Mouse (Mus musculus): ENCODE data around the gene Zfp511.
A peak's percentile ranks its signal among the peaks of the same experiment; 100 is the strongest.

The Zfp511 gene

DNA sequence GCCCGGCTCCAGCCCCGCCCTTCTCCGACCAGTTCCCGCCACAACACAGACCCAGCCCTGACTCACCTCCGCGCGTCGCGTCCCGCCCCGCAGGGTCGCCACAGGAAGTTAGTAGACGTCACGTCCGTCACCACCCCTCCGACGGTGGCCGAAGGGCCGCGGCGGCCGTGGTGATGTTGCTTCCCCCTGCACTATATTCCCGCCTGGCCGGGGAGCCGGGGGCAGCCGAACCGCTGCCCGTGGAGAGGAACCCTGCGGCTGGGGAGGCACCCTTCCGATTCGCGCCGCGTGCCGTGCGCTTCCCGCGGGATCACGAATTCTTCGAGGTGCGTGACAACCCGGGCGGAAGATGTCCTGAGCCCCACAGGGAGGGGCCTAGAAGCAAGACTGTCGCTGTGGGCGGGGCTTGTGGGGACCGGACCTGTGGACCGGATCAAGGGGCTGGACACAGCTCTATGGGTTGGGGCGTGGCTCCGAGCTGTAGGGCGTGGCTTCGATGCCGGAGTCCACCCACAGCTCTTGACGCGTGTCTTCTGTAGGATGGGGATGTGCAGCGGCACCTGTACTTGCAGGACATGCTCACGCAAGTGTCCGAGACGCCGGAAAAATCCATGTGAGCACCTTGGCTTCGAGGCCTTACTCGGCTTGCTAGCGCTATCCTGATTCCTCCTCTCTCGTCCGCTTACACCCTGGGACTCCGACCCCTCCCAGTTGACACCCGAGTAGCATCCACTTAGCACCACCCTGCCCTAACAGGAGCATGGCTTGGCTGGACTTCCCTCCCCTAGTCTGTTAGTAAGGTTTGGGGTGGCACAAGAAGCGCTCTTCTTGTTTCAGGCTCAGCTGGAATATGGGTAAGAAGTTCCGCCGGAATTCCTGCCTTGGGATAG is at the start of gene Zfp511, which contains the start of gene Tubgcp2:
Gene Zfp511 (plus strand): TSS at position 111 of the 890 bp plus-strand sequence.
Gene Tubgcp2 (minus strand): TSS at position 389 of the 890 bp plus-strand sequence.
- ATAC-seq (ENCODE audit: low TSS enrichment), result peak; percentile 96

DNA sequence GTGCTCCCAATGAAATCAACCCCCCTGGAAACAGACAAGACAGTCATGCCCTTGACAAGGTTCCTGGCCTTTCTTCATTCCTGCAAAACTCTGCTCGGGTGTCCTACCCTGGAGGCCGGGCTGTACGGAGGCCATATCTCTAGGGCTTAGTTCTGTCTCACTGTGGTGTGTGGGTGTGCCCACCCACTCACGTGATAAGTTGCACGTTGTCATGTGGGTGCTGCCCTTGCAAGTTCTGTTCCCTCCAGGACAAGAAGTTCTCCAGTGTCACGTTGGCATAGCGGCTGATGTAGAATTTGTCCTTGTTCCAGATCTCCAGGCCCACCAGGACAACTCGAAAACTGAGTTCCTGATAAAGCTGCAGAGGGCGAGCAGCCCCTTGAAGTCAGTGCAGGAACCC is 47.9 kb upstream of the Zfp511 start:
- ATAC-seq (ENCODE audit: low TSS enrichment), result no peak

DNA sequence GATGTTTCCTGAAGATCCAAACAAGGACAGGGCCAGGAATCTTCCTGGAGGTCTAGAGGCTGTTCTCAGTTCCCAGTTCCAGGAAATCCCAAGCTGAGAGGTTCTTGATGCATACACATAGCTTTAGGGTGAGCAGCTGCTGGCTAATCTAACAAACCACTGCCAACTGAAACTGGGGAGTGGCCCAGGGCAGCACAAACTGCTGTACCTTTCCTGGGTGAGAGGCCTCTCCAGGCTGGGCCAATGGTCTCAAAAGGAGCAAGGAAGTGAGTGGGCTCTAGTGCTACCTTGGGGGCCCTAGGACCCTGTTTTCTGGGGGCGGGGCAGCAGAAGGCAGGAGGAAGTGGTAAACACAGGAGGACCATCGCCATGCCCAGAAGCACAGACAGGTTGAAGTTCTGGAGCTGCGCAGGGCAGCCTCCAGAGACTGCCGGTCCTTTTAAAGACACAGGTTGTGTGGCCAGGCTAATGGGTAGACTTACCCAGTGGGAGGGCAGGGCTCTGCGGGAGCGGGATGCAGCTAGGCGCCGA is 45.3 kb upstream of the Zfp511 start:
- ATAC-seq (ENCODE audit: low TSS enrichment), result no peak

DNA sequence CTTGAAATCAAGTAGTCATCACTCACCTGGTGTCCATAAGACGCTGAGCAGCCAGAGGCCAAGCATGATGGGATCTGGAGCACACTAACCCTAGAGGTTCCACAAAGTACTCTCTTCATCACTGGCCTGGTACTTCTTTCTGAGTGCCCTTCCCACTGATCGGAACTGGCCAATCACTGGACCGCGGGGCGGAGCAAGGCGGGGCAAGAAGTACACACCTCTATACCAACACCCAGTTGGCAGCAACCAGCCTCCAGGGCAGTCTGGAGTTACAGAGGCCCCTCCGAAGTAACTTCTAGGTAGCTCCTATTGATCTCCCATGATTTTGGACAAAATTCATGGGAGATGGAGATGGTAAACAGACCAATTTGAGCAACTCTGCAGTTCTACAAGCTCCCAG is 43.8 kb upstream of the Zfp511 start, which contains the start of gene Adam8:
Gene Adam8 (minus strand): TSS at position 157 of the 400 bp plus-strand sequence.
- ATAC-seq (ENCODE audit: low TSS enrichment), result no peak

DNA sequence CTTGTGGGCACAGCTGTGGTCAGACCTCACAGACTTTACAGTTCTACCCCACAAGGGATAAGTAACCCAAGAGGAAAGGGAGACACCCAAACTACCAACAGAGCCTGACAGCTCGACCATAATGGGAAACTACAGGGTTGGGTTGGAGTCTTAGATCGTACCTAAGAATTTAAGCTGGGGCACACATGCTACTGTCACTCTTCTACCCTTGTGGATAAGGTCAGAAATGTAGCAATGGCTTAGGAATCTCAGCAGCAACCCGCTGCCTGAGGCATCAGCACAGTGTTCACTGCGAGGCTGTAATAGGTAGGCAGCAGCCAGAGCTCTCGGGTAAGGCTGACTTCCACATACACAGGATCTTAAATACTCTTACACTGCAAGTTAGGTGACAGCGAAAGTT is 42.7 kb upstream of the Zfp511 start:
- ATAC-seq (ENCODE audit: low TSS enrichment), result no peak

DNA sequence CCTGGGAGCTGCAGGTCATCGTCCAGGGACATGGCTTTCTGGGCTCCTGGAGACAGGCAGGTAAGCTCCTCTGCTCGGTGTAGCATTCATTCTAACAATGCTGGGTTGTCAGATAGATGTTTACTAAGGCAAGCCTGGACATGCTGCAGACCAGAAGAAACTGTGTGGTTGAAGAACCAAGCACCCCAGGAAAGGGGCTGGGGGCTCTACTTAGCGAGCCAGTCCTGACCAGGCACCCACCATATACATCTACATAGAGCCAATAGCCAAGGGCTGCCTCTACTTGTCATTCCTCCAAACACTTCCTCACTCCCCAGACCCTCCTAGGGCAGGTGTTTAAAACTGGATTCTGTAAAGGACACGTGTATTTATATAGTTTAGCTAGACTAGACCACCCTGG is 42.0 kb upstream of the Zfp511 start:
- no peak for ATAC-seq (ENCODE audit: low TSS enrichment)

DNA sequence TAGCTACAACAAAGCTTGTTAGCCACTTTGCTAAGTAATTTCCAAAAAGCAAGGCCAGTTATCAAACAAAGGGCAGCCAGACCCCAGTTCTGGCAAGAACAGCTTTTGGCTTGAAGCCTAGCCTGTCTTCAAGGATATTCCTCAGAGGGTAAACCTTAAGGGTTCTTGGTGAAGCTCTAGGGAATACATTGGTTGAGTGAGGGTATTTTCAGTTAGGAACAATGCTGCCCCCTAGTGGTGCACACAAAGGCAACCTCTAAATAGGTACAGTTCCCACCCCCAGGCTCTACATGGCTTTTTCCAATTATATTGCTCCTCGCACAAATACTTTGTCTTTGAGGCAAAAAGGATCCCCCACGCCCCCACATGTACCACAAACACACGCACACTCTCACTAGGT is 41.5 kb upstream of the Zfp511 start:
- ATAC-seq (ENCODE audit: low TSS enrichment), result peak; percentile 50

DNA sequence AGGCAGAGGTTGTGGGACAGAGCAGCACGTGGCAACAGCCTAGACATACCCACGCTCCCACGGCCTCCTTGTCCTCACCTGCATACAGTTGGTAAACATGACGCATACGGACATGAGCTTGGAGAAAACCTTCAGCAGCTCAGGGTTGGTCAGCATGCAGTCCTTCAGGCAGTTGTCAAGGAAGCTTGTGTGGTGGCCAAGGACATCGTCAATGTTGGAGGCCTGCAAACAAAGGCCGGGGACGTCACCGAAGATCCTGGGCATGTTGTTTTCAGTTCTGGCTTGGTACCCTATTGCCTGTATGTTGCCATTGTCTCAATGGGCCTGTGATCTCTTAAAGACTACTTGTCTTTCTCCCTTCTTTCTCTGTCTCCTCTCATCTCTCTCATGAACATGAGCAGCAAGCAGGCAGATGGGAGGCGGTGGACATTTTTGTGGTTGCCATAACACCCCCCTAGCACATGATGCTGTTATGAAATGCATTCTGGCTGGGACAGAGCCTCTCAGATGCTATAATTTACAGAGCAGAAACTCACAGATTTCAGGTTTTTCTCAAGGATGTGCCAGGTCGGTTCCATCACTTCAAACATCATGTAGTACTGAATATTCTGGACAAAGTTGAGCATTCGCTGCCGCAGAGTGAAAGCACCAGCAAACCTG is 37.4 kb upstream of the Zfp511 start:
- peak; percentile 75 for ATAC-seq (ENCODE audit: low TSS enrichment)

DNA sequence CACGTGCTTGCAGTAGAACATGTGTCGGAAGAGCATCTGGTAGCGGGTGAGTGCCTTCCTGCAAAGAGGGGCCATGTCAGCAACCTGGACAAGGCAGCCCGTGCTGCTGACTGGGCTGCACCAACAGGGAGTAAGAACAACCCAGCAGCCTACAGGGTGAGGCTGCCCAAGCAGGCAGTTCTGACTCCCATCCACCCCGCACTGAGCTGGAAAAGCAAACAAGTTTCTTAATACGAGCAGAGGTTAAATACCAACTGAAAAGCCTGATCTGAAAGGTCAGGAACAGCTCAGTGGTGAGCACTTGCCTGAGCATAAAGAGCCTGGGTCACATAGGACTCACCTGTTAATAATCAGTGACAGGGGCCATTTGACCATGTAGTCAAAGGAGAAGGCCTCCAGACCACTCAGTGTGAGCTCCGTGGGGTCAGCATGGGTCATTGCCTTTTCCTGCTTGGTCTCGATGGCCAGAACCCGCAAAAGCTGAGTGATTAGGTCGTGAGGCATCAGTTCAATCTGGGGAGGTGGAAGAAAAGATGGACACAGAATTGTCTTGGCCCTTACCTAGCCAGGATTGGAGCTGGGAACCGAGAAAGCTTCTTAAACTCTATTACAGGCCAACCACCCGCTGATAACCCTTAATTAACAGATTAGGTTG is 35.0 kb upstream of the Zfp511 start:
- no peak for ATAC-seq (ENCODE audit: low TSS enrichment)

DNA sequence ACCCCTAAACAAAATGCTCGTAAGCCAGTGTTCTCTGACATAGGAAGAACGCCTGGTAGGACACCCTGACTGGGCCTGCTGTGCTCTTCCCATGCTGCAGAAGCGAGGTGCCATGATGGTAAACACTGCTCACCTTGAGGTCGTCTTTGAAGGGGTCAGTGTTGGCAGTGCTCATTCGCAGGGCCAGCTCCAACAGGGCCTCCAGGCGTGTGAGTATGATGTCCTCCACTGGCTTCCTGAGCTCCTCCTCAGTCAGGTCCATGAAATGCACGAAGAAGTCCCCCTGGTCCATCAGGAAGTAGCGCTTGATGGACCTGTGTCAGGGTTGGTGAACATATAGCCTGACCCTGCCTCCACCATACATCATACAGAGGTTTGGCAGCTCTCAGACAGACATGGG is 31.5 kb upstream of the Zfp511 start:
- ATAC-seq (ENCODE audit: low TSS enrichment), result no peak

DNA sequence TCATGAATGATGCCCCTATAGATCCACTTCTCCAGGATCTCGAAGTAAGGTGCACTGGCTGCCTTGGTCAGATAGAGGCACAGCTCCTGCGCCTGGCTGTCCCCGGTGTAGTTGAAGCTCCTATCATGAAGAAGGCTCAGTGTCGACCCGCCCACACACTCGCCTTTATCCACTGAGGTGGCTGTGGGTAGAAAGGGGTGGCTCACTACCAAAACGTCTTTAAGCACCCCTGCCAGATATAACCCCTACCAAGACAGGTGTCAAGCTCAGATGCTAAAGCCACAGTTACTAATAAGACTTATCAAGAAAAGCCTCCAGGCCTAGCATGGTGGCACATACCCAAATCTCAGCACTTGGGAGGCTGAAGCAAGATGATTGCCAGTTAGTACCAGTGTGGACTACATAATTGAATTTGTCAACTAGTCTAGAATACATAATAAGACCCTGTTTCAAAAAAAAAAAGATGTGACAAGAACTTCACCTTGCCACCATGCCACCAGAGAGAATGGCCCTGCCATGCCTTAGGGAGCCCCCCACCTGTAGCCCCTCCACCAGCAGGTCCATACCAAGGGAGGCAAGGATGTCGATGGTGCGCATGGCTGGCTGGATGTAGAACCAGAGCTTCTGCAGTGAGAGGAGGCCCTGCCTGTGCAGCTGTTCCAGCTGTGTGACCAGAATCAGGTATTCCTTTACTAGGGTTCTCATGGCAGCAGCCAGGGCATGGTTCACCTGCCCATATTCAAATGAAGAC is 29.2 kb upstream of the Zfp511 start:
- no peak for ATAC-seq (ENCODE audit: low TSS enrichment)

DNA sequence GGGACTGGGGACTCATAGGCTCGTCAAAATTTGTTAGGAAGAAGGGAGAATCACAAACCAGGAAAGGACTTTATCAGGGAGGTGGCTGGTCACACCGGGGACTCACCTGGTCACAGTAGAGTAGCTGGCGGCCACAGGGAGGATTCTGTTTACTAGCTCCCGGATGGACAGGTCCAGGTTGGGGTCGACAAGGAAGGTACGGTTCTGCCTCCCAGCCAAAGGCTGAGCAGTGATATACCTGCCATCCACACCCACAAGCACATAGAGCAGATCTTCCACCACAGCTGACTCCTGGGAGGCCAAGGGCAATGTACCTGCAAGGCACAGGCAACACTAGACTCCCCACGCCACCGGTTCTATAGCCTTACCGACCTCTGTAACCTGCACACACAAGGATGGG is 28.4 kb upstream of the Zfp511 start:
- no peak for ATAC-seq (ENCODE audit: low TSS enrichment)

DNA sequence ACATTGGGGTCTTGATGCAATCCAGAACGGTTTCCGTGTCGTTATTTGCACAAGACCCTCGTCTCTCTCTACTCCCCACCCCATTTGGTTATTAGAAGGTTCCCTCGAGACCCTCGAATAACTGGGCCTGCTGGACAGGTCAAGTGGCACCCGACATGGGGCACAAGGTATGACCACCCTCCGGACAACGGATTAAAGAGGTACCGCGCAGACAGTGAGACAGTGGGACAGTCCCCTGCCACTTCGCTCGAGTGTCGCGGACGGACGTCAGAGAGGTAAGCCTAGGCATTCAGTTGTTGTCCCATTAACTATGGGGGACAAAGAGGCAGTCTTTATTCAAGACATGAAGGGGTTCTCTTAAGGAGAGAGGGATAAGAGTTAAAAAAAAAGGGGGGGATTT is 24.9 kb upstream of the Zfp511 start:
- ATAC-seq (ENCODE audit: low TSS enrichment), result no peak

DNA sequence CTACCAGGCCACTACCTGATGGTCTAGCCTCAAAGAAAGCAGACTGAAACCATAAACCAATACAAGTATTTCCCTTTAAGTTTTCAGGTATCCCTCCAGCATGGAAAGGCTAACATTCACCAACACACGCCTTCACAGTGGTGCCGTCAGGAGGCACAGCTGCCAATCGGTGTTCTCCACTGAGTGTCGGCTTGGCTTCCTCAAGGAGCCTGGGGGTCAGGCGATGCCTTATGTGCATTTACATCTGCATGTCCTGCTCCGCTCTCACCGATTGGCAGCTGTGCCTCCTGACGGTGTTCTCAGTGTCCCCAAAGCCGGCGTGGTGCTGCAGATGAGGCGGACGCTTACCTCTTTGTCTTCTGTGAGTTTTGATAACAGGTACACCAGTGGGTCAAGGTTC is 4.4 kb upstream of the Zfp511 start:
- no peak for ATAC-seq (ENCODE audit: low TSS enrichment)

DNA sequence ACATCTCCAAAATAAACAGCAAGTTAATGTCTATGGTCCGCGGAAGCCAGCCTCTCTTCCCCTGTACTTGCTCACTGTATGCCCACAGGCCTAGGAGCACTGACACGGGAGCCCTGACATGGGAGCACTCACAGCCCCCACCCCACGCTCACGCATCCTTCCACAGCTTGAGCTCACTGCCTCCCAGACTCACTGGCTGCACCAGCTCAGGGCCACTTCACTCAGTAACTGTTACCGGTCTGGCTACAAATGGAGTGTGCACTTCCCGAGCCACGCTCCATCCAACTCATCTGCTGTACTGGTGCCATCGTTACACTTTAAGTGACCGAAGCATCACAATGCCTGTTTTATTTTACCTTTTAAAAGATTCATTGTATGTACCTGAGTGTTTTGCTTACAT is 3.8 kb upstream of the Zfp511 start:
- ATAC-seq (ENCODE audit: low TSS enrichment), result no peak

DNA sequence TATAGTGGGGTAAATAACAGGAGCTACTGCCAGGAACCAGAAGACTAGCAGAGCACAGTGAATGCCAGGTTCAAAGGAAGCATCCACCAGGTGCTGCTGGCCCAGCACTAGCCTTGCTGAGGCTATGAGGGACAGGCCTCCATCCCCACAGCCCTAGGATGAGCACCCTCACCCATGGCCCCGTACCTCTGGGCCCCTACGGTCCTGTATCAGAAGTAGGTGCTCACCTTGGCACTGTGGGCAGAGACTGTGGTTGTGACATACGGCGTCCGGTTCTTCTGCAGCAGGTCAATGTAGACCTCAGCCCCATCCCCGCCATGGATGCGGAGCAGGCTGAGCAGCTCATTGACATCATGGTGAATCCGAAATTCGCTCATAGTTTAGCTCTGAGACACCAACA is 2.8 kb upstream of the Zfp511 start:
- no peak for ATAC-seq (ENCODE audit: low TSS enrichment)

DNA sequence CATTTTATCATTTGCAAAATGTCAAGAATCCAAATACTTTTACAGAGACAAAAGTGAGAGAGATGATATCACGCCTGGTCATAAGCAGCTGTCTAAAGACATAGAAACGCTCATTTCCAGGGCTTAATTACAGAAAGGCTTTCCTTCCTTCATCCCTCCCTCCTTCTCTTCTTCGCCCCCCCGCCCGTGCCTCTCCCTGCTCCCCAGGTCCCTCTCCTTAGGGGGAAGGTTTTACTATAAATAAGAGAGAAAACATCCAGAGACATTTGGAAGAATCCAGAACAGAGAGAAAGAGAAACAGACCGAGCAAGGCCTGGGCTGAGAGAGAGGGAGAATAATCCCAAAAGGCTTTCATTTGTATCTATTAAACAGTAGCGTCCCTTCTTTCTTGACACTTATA is 735 bp upstream of the Zfp511 start:
- no peak for ATAC-seq (ENCODE audit: low TSS enrichment)

DNA sequence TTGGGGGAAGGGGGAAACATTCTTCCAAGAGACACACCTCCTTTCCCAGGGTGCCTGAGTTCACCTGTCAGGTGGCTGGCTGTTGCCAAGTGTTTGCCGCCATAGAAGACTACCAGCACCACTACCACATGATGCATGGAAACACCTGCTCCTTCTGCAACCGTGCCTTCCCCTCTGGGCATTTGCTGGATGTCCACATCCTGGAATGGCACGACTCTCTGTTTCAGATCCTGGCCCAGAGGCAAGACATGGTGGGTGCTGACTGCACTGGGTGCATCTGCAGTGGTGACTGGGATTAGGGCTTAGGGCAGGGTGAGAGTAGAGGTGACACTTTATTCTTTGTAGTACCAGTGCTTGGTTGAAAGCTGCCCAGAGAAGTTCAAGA is 972 bp downstream of the Zfp511 start:
- ATAC-seq (ENCODE audit: low TSS enrichment), result no peak

DNA sequence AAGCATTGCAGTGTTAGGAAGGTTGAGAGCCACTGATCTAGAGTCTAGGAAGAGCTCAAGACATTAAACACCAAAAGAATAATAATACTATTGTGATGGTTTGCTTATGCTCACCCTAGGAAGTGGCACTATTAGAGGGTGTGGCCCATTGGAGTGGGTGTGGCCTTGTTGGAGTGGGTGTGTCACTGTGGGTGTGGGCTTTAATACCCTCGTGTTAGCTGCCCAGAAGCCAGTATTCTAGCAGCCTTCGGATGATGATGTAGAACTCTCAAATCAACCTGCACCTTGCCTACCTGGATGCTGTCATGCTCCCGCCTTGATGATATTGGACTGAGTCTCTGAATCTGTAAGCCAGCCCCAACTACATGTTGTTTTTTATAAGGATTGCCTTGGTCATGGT is 6.5 kb downstream of the Zfp511 start:
- ATAC-seq (ENCODE audit: low TSS enrichment), result no peak

DNA sequence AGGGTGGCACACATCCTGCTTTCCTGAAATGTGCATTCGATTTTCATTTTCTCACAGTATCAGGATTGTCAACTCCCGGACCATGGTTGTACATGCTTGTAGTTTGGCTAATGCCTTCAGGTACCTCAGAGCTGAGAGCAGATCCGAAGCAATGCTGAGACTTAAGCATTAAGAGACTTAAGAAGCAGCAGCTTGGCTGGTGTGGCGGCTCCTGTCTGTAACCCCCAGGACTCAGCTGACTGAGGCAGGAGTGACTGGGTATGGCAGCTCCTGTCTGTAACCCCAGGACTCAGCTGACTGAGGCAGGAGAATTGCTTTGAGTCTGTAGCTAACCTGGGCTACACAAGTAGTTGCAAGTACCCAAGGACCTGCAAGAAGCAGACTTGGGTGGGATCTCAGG is 9.4 kb downstream of the Zfp511 start:
- no peak for ATAC-seq (ENCODE audit: low TSS enrichment)

DNA sequence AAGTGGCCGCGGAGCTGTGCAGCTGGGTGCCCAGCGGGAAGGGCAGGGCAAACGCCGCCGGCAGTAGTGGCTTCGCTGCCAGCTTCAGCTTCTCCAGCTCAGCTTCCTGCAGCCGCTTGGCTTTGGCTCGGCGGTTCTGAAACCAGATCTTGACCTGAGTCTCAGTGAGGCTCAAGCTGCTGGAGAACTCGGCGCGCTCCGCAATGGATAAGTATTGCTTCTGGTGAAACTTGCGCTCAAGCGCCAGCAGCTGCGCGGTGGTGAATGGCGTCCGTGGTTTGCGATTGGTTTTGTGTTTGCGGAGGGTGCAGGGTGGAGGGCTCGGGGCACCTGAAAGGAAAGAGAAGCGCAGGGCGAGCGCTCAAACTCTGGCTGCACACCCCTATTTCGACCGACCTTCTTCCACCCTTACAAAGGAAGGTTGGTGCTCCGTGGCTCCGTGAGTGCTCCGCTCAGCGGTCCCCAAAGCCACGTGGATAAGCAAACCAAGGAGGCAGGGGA is 11.7 kb downstream of the Zfp511 start:
- peak; percentile 41; the same call in 1 of the 2 replicates for ATAC-seq (ENCODE audit: low TSS enrichment)
